Mouse (Mus musculus) G1E (cell line): ENCODE data around the gene Art2b. TPM values are rescaled to one million over a fixed set of nuclear protein-coding genes. Genes with fewer than 3 reads are reported as not detected.
A peak's percentile ranks its signal among the peaks of the same experiment; 100 is the strongest.
"Not testable (repeated sequence)": the region's sequence is repeated elsewhere in the genome, so short reads cannot be mapped to it uniquely, and the experiment has no call there.

Source experiments
- ATAC-seq: 2 replicates; pipeline ENCODE4 v1.8.0; 2016; ENCODE audit warnings: mild to moderate bottlenecking; ENCODE audit not compliant: insufficient number of reproducible peaks, poor library complexity, low FRiP score, severe bottlenecking; ENCODE audit errors: extremely low read depth
- DNase-seq: peaks from one replicate; pipeline ENCODE4 v3.0.0; 2012; ENCODE audit warnings: low spot score
- H3K27me3 ChIP-seq: 2 replicates; pipeline ENCODE4 v1.6.1; 2012; ENCODE audit warnings: mild to moderate bottlenecking, low read length, inconsistent platforms; ENCODE audit not compliant: insufficient read depth
- H3K36me3 ChIP-seq: replicated peaks from 2 replicates; pipeline ENCODE3; 2012; ENCODE audit warnings: mild to moderate bottlenecking, inconsistent platforms
- H3K4me1 ChIP-seq: 2 replicates; pipeline ENCODE4 v1.6.1; 2012; ENCODE audit warnings: low read depth, low read length, inconsistent platforms, mixed read lengths; ENCODE audit not compliant: insufficient read depth
- H3K4me3 ChIP-seq: 2 replicates; pipeline ENCODE4 v1.5.1; 2012; ENCODE audit warnings: low read depth, mild to moderate bottlenecking, inconsistent platforms, low read length, moderate library complexity, mixed read lengths
- H3K9me3 ChIP-seq: replicated peaks from 2 replicates; pipeline ENCODE4 v1.6.1; 2012; ENCODE audit warnings: inconsistent platforms
- CTCF ChIP-seq: IDR thresholded peaks from 2 replicates; pipeline ENCODE4 v1.5.1; 2012; ENCODE audit warnings: low read depth, low read length, inconsistent platforms, mixed read lengths
- GATA1 ChIP-seq: IDR thresholded peaks from 2 replicates; pipeline ENCODE4 v1.6.1; 2012; ENCODE audit warnings: borderline replicate concordance, low read length, inconsistent platforms, mixed read lengths
- GATA2 ChIP-seq: IDR thresholded peaks from 2 replicates; pipeline ENCODE4 v1.6.1; 2012; ENCODE audit warnings: low read depth, low read length, inconsistent platforms, borderline replicate concordance
- POLR2AphosphoS5 ChIP-seq: IDR thresholded peaks from 2 replicates; pipeline ENCODE4 v1.6.1; 2012; ENCODE audit warnings: low read depth, low read length, inconsistent platforms; ENCODE audit not compliant: insufficient replicate concordance
- TAL1 ChIP-seq: conservative IDR thresholded peaks from 2 replicates; pipeline ENCODE4 v1.6.1; 2012; ENCODE audit warnings: low read depth, low read length, inconsistent platforms, mixed read lengths
- polyA plus RNA-seq: library from polyadenylated mRNA; stranded (reverse); fragments of >175 nt; gene quantifications from 2 replicates; pipeline ENCODE4 v1.2.3, GENCODE M21; 2012
- total RNA-seq, 2 experiments: library from RNA; stranded (forward) in 1 of 2; stranded (reverse) in 1 of 2; fragments of 200-1000 nt in 1 of 2; fragments of >200 nt in 1 of 2; fragmentation: Nextera tagmentation in 1 of 2; gene quantifications; 2 replicates each; pipeline ENCODE4 v1.2.3; 2014 to 2017

The Art2b gene
- total and polyA plus RNA-seq, 3 experiments: not detected

DNA sequence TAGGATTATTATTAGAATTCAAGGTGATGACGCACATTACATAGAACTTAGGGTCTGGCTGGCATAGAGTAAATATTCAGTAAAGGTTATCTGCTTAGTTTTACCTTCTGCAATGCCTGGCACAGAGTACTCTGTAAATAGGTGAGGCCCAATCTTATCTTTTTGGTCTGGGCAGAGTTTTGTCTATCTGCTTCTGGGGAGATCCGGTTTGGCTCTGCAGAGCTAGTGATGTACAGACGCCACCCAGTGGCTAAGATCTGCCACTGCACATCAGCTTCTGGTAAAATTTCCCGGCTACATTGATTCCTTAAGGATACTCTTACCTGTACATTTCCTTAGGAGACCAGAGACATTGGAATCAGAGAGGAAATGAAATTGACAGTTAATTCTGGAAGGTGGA is 35.0 kb upstream of the Art2b start:
- H3K27me3 ChIP-seq: peaks cover 14% of the 10 kb centered on the region
- H3K9me3 ChIP-seq: no peaks in the 10 kb centered on the region
- DNase-seq: peak; percentile 4
- H3K4me3 ChIP-seq: no peak overlapping the region
- no peak for ATAC-seq
- H3K4me1 ChIP-seq: peaks cover 6% of the 10 kb centered on the region; the same call in 1 of the 2 replicates
- no peaks in the 10 kb centered on the region for H3K36me3 ChIP-seq
- TF ChIP-seq POLR2AphosphoS5: no peak
- TF ChIP-seq TAL1: no peak
- TF ChIP-seq GATA2: no peak
- no peak for TF ChIP-seq GATA1
- TF ChIP-seq CTCF: peak; percentile 64

DNA sequence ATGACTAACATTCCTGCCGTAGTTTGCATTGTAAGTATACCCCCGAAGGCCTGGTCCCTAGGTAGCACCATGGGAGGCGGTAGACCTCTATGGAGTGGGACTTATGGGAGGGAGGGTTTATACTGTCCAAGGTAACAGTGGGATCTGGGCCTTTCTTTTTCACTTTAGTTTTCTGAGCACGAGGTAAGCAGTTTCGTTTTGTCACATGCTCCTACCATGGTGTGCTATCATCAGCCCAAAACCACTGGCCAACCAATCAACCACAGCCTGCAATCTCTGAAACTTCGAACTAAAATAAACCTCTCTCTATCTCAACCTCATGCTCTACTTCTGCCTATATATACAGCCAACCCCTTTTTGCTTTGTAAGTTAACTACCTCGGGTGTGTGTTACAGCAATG is 32.9 kb upstream of the Art2b start:
- Histone ChIP-seq H3K4me1 (peaks cover 6% of the 10 kb centered on the region; the same call in 1 of the 2 replicates), H3K9me3 (no peaks in the 10 kb centered on the region), H3K4me3 (no peak overlapping the region), H3K27me3 (peaks cover 14% of the 10 kb centered on the region), H3K36me3 (no peaks in the 10 kb centered on the region)
- ATAC-seq (no peak), DNase-seq (no peak)
- TF ChIP-seq TAL1 (no peak), GATA1 (no peak), GATA2 (no peak), CTCF (no peak), POLR2AphosphoS5 (no peak)

DNA sequence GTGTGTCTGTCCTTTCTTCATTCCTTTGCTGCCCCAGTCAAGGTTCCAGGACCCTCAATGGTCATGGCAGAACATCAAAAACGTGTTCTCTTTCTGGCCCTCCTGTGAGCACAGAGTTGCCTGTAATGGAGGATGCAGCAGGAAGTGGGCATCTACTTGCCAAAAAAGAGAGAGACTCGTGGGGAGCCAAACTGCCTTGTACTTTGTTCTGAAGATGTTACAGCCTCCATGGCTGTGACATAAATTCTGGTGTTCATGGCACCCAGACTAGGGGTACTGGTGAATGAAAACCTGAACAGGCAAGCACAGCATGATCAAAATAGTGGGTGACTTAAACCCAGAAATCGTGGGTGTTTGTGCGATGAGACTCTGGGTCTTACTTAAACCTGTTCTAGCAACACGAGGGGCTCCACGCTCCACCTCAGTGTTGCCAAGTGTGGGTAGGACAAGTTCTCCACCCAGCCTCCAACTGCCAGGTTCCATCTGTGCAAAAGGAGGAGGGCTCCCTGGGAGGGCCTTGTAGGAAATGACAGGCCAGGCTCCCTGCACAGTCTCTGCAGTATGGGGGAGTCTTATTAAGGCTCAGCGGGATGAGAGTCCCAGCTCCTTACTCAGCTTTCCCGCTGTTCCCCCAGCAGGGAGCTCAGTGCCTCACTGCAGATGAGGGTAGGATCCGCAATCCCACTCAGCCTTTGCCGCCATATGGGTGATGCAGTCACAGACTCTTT is 32.2 kb upstream of the Art2b start:
- no peak overlapping the region for H3K4me3 ChIP-seq
- ATAC-seq (no peak), DNase-seq (no peak)
- no peaks in the 10 kb centered on the region for H3K9me3 ChIP-seq
- H3K36me3 ChIP-seq: no peaks in the 10 kb centered on the region
- H3K27me3 ChIP-seq: peaks cover 9% of the 10 kb centered on the region; the same call in 1 of the 2 replicates
- TF ChIP-seq GATA1 (no peak), CTCF (no peak), POLR2AphosphoS5 (no peak), GATA2 (no peak), TAL1 (no peak)
- H3K4me1 ChIP-seq: peaks cover 6% of the 10 kb centered on the region; the same call in 1 of the 2 replicates

DNA sequence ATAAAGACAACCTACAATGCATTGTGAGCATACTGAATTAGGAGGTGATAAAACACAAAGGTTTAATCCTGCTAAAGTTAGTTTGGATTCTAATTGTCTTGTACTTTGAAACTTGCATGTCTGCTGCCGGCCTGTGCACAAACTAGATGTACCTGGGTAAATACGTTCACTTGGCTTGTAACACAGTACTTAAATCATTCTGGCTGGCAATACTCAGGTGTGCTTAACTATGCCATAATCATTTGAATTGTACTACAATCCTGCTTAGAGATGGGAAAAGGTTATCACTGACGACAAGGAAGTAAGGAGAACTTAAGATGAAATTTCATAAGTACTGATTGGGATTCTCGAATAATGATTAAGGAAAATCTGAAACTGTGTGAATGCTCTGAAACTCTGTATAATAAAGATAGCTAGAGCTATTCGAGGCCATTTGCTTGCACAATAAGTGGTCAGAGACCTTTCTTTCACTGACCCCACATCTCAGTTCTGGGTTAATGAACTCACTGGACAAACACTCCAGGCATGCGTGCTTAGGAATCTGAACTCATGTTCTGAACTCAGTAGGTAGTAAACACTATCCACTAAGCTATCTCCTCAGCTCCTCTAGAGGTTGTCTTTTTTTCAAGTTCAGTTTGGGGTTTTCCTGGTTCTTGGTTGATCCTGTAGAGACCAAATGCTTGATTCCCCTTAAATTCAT is 30.9 kb upstream of the Art2b start:
- no peak for TF ChIP-seq CTCF
- TF ChIP-seq POLR2AphosphoS5: no peak
- no peak for TF ChIP-seq TAL1
- no peak for TF ChIP-seq GATA1
- no peak for TF ChIP-seq GATA2
- peaks cover 6% of the 10 kb centered on the region; the same call in 1 of the 2 replicates for H3K4me1 ChIP-seq
- DNase-seq (no peak), ATAC-seq (no peak)
- peaks cover 12% of the 10 kb centered on the region; the same call in 1 of the 2 replicates for H3K27me3 ChIP-seq
- no peak overlapping the region for H3K4me3 ChIP-seq
- H3K9me3 ChIP-seq: no peaks in the 10 kb centered on the region
- H3K36me3 ChIP-seq: no peaks in the 10 kb centered on the region

DNA sequence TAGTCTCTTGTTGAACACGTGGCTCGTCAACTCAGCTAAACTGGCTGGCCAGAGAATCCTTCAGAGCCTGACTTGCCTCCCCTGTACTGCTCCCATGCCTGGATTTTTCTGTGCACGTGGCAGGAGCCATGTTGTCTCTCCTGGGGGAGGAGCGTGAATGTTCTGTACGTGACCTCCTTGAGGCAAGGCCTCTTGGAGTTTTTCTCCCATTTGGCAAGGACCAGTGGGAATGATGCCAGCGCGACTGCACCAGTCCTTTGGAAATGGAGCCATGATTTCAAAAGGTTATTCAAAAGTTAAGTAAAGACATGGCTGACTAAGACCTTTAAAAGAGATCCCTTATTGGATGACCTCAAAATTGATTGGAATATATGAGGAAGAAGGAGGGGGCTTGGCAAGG is 30.0 kb upstream of the Art2b start:
- no peak for ATAC-seq
- no peak for DNase-seq
- H3K9me3 ChIP-seq: no peaks in the 10 kb centered on the region
- H3K27me3 ChIP-seq: peaks cover 12% of the 10 kb centered on the region; the same call in 1 of the 2 replicates
- H3K4me1 ChIP-seq: peaks cover 6% of the 10 kb centered on the region; the same call in 1 of the 2 replicates
- TF ChIP-seq GATA1 (no peak), TAL1 (no peak), GATA2 (no peak)
- H3K4me3 ChIP-seq: no peak overlapping the region
- no peaks in the 10 kb centered on the region for H3K36me3 ChIP-seq

DNA sequence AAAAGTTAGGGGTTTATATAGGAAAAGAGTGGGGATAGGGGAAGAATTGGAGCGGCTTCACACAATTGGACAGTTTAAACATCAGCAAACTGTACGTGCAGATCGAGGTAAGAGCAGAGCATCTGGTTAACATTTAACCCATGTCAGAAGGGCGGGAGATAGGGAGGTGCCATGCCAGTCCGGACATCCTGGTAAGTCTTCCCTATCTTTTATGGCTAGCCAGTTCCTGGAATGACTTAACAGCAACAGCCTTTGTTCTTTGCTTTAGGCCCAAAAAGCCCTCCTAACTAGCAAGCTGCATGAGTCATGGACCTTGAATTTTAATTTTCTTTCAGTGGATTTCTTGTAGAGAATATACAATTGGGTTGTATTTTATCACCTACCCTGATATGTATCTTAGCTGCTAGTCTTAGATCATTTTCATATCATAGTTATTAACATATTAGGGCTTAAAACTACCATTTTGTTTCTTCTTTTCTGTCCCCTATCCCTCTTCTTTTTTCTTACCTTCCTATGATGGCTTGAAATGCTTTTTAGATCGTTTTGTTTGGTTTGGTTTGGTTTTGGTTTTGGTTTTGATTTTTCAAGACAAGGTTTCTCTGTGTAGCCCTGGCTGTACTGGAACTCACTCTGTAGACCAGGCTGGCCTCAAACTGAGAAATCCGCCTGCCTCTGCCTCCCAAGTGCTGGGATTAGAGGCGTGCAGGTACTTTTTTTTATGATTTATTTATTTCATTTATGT is 27.6 kb upstream of the Art2b start:
- peaks cover 10% of the 10 kb centered on the region; the same call in 1 of the 2 replicates for H3K27me3 ChIP-seq
- DNase-seq, H3K9me3 ChIP-seq, H3K36me3 ChIP-seq, H3K4me1 ChIP-seq, ATAC-seq, H3K4me3 ChIP-seq: not testable (repeated sequence)
